Mouse (Mus musculus): ENCODE measurements at regions not wholly inside any gene's neighbourhood (a gene's known extent, or its start where the extent isn't known, plus 50 kb on each side); places are given as distances from the start of the nearest gene placed in this dataset.
A peak's percentile ranks its signal among the peaks of the same experiment; 100 is the strongest.

DNA sequence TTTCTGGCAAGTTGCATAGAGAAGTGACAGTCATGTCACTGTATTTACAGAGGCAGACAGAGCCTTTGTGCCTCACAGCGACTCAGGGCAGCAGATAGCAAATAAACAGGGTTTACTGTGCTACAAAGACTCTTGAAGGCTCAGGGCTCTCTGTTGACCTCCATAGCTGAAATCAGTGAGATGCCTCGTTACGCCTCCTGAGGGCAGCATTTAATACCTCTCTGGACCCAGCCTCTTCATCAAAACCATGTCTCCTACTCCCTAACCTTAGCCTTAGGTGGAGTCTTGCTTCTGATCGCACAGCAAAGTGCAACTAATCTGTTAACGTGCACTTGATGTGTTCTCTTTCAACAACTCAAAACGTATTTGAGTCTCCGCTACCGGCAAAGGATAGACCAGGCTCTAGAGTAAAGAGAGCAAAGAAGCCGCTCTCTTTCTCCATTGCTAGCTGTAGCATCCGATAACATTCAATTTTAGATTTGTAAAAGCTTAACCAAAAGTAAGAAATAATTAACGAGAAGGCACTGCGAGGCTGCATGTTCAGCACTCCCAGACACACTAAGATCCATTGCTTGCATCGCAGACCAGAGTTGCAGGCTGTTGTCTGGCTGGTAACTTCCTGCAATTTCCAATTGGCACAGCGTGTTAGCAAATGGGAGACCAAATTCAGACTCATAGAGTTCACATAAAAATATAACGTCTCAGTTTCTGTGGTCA lies 101.1 kb upstream of the Man2a1 start:
- peak; percentile 80 for DNase-seq

DNA sequence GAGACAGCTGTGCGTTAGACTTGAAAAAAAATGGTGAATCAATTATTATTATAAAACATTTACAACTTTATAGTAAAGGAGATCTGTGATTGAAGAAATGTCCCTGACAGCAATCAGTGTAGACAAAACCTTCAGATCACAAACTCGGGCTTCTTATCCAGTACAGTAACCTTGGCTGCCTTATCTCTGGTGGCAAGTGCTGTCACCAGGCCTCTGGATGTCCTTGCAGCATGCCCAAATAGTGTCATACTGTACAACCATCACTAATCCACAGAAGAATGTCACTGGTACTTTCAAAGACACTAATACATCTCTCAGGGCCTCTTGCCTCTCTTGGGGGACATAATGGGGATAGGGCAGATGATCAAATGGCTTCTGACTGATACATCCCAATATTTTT lies 98.2 kb upstream of the Man2a1 start:
- no peak for DNase-seq

DNA sequence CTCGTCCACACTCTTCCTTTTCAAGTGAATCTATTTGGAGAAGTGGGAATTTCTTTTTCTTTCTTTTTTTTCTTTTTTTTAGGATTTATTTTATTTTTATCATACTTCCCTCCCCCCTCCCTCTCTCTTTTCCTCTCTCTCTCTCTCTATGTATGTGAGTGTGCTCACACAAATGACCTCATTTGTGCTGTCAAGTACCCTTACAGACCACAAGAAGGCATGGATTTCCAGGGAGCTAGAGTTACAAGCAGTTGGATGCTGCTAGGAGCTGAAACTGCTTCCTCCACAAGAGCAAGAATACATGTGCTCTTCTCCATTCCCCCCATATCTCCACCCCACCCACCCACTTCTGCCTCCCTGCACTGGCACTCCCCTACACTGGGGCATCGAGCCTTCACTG lies 94.6 kb upstream of the Man2a1 start:
- peak; percentile 27 for DNase-seq

DNA sequence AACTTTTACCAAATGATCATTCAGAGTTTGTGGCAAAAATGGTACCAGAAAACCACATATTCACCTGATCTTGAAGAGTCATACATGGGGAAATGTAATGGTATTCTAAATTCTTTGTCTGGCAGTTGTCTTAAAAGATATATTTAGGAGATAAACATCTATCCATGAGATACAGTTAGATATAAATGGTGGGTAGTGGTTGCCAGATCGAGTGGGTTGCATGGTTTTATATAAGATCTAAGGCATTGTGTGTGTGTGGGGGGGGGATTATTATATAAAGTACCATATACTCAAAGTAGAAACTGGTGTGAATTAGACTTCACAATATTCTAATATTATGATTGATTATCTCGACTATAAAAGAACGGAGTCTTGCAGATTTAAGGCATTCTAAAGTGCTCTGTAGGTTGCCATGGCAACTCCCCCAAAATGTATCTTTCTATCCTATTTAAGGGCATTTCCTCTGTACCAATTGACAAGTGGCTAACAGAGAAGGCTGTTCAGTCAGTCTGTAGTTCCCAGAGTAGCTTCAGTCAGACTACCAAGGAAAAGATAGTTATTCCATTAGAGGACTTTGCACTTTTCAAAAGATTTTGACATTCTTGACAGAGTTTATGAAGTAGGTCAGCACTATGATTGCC lies 89.3 kb upstream of the Man2a1 start:
- DNase-seq: no peak

DNA sequence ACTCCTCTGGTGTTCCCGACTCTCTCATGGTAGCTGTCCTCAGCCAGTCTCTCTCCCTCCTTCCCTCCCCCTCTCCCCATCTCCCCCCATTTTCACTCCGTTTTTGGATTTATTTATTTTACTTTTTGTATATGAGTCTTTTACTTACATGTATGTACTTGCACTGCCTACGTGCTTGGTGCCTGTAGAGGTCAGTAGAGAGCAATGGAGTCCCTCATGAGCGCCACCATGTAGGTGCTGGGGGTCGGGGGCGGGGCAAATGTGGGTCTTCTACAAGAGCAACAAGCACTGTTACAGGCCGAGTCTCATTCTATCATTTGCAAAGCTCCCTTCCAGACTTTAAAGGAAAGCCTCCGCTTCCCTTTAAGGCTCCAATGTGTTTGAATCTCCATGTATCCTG lies 78.3 kb upstream of the Man2a1 start:
- no peak for DNase-seq

DNA sequence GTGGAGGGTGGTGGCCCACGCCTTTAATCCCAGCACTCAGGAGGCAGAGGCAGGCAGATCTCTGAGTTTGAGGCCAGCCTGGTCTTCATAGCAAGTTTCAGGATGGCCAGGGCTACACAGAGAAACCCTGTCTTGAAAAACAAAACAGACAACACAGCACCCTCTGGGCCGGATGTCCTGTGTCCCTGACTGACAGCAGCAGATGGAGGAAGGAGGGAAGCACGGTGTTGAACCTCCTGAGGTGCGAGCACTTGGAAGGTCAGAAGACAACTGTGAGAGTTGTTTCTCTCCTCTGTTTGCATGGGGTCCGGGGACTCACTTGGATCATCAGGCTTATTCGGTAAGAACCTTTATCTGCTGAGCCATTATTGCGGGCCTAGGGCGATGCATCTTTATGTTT lies 76.6 kb upstream of the Man2a1 start:
- no peak for DNase-seq

DNA sequence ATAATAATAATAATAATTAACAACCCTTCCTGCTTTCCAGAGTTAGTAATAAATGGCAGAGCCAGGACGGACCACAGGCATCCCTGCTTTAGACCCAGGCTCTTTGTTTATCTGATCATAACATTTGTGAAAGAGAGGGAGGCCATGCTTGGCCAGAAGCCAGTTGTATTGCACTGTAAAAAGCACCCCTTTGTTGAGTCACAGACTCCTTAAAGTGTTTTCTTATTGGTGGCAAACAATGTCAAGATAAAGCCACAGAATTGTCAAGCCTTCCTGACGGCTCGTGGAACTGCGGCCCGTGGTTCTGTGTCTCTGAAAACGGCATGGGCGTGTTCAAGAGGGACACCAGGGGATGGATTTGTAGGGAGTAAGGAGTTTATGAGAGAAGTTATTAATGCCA lies 72.7 kb upstream of the Man2a1 start:
- peak; percentile 3 for DNase-seq

DNA sequence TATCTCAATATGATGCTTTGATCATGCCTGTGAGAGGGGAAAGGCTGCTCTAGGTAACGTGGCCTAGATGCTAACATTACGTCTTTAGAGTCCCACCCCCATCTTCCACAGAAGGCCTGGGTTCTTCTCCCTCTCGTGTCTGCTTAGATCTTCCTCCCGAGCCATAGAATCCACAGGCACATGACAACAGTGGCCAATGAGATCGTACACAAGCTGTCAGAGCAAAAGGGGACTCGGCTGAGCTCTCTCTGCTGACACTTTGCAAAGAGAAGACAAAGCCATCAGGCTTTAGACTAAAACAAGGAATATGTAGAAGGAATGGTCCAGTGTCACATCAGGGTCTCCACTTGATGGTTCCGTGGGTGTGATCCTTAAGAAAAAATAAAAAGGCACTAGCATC lies 72.1 kb upstream of the Man2a1 start:
- no peak for DNase-seq

DNA sequence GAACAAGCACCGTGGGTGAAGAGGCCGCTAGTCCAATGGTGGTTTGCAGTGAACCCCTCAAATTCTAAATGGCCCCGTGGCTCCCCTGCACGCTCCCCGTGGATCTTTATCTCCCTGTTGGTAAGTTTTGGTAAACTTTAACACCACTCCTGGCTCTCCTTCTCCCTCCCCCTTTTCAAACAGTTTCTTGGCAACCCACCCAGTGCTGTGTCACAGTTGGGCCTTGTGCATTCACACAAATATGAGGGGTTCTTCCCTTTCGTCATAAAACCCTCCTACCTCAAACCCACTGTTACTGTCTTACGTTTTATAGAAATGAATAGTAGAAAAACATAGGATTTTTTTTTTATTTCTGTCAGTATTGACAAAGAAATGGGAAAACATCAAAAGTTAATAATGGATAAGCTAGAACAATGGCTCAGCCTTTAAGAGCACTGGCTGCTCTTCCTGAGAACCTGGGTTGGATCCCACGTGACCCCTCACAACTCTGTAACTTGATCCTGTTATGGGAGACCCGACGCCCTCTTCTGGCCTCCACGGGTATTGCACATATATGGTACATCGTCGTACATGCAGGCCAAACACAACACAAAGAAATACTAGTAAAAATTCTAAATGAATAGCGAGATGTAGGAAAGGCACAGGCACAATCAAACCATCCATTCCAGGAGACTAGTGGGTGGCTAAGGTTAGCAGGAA lies 71.1 kb upstream of the Man2a1 start:
- no peak for DNase-seq

DNA sequence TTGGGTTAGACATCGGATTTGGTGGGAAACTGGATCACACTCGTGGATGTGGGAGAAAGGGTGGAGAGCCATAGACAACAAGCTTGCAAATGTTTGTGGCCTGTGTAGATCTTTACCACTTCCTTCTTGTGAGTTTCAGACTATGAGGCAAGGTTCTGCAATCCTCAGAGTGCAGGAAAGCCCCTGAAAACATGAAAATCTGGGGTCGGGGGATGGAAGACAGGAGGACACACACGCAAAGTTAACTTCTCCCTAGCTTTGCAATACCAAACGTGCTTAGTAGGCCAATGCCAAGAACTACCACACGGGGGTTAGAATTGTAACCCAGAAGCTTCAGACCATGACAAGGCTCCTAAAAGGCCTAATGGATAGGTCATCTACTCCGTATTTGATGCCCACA lies 69.4 kb upstream of the Man2a1 start:
- DNase-seq: peak; percentile 7

DNA sequence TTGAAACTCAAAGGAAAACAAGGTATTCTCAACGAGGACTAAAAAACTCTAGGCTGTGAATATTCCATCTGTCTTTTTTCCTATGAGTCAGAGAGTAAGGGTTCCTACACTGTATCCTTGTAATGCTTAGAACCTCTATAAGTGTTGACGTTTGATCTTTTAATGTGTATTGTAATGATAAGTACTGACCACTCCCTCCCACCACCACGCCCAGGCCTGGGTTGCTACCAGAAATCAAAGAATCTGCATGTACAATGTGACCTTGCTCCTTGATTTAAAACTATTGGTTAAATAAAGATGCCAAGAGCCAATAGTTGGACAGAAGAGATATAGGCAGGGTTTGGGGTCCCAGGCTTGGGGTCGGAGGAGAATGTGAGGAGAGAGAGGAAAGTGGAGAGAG lies 66.2 kb upstream of the Man2a1 start:
- DNase-seq: no peak

DNA sequence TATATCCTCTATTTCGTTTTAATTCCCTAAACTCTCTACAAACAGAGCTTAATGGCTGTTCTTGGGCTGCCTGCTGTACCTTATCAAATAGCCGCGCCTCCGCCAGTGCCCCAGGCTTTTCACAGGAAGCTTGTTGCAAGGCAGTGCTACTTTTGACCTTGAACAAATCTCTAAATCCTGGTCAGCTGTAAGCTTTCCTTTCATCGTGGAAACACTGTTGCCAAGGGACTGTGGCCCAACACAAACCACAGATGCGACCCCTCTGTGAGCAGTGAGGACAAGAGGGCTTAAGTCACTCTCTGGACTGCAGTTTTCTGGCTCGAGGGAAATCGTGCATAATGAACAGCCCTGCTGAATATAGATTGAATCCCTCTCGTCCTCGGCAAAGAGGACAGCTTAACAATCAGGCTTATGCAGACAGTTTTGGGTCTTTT lies 62.0 kb upstream of the Man2a1 start:
- no peak for DNase-seq

DNA sequence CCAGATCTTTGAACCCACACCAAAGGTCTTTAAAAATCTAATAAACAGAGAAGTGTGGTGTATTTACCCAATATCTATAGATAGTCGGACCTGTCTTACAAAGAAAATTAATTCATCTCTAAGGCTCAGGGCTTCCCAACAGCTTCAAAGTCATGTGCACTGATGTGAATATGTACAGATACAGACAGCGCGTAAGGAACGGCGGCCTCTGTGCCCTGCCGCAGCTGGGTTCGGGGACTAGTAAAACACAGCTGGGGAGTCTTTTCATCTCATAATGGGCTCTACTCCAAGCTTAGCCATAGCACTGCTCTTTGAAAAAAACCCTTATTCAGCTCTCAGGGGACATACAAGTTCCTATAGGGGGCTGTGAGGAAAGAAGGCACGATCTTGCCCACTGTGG lies 60.1 kb upstream of the Man2a1 start:
- no peak for DNase-seq

DNA sequence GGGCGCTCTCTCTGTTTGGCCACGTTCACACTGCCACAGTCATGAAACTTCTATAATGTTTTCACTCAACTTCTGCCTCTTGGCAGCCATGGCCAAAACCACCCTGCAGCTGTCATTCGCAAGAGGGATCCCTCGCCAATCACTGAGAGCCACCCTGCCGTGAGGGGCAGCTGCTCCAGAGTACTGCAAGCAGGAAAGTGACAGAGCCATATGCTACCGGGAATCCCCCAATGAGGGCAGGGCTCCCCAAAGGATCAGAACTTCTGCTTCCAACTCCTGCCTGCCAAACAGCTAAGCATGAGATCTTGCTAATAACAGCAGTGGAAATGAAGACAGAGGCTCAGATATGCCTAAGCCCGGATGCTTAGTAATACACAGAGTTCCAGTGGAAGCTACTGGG lies 52.0 kb upstream of the Man2a1 start:
- DNase-seq: no peak

DNA sequence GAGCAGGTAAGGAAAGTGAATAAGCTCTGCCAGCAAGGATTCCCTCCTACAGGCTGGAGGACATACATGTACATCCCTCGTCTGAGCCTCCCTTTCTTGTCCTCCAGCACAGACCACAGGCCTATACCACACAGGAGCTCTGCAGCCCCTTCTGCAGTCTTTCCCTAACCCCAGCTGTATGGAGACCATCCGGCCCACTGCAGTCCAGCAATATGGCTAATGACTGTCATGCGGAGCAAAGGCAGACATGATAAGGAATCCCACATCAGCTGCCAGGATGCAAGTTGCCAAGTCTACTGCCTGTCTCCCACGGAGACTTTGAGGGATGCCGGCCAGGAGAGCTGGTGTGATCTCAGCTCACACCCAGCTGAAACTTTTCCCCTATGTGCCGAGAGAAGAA lies 50.5 kb upstream of the Man2a1 start:
- no peak for DNase-seq

Measured in lung, postnatal 36 days (tissue).